Mouse (Mus musculus) testis, postnatal 10 days (tissue): ENCODE measurements at regions not wholly inside any gene's neighbourhood (a gene's known extent, or its start where the extent isn't known, plus 50 kb on each side); places are given as distances from the start of the nearest gene placed in this dataset.
"Not testable (repeated sequence)": the region's sequence is repeated elsewhere in the genome, so short reads cannot be mapped to it uniquely, and the experiment has no call there.

Experiments
- DNase-seq: peaks from one replicate; pipeline ENCODE4 v3.0.0; 2021; ENCODE audit warnings: low spot score

- peak; percentile 49 for DNase-seq
Measured at GRCm38 (mm10) chrX:135112109-135112508, 65.3 kb downstream of the Gm15023 start.

DNA sequence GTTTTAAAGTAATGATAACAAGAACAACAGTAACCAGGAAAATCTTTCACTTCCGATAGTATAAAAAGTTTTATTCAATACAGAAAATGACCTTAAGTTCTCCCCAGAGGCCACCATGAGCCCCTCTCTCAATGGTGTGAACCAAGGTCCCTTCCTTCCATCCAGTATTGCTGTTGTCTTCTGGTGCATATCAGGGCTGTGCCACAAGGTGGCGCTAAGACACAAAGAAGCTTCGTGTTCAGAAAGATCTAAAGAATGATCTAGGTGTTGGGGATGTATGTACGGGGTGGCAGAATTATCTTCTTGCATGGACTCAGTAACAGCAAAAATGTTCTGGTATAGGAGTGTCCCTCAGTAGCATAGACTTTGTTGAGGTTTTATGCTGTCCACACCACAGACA is 66.6 kb downstream of the Gm15023 start:
- DNase-seq, result peak; percentile 69

- peak; percentile 44 for DNase-seq
Measured at GRCm38 (mm10) chrX:135101594-135101993, 75.8 kb downstream of the Gm15023 start.

DNA sequence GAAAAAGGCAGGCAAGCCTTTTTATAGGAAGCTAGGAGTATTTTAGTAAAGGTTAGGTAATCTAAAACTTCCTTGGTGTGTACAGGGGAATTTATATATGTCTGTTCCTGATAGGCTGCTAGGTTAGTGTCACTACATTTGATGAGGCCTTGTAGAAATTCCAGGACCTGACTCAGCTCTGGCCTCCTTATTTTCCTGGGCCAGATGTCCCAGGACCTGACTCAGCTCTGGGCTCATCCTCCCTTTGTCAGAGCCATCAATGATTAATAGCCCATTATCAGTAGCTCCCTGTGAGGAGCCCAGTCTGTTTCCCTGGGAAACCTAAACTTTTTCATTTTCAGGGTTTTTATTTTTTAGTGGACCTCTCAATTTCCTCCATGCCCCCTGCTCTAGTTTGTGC is 79.3 kb downstream of the Gm15023 start:
- DNase-seq, result no peak

- no peak for DNase-seq
Measured at GRCm38 (mm10) chrX:135096206-135096605, 81.2 kb downstream of the Gm15023 start.

- DNase-seq, result peak; percentile 78
Measured at GRCm38 (mm10) chrX:135091074-135091473, 82.1 kb upstream of the Zmat1 start.

DNA sequence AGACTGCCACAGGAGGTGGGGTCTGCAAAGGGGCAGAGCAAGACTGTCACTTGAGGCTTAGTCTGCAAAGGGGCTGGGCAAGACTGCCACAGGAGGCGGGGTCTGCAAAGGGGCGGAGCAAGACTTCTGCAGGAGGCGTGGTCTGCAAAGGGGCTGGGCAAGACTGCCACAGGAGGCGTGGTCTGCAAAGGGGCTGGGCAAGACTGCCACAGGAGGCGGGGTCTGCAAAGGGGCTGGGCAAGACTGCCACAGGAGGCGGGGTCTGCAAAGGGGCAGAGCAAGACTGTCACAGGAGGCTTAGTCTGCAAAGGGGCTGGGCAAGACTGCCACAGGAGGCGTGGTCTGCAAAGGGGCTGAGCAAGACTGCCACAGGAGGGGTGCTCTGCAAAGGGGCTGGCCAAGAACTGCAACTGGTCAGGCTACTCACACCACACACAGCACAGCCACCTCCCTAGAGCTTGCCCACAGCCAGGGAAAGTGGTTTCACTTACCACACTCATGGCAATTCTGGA is 78.1 kb upstream of the Zmat1 start:
- DNase-seq, result peak; percentile 82

- peak; percentile 50 for DNase-seq
Measured at GRCm38 (mm10) chrX:135086564-135086963, 77.6 kb upstream of the Zmat1 start.

GRCm38 (mm10) chrX:135085770-135086553 is 77.0 kb upstream of the Zmat1 start:
- not testable (repeated sequence) for DNase-seq

DNA sequence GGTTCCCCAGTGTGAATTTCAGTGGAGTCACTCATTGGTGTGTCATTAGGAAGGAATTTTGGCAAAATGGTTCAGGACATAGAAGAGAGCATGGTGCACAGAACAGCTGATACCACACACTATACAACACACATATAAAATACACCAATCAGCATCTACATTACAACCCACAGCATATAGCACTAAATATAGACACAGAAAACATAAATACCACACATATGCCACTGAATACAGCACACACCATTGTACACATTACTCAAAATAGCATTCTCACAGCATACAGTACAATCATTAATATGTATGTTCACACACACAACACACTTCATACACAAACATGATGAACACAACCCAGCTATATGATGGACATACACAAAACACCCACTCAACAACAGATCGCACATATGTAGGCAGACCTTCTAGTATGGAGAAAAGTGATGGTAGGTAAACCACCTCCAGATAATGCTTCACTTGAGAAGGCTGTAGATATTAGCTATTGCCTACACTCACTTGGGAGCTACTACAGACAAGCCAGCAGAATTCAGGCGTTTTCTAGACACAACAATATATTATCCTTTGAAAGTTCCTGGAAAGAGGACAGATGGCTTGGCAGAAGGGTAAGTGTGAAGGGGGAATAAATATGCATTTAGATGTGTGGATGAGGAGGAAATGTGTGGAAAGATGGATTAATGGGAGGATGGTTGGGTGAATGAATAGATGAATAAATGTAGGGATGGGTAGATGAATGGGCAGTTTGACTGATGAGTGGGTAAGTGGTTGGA is 71.6 kb upstream of the Zmat1 start:
- no peak for DNase-seq

GRCm38 (mm10) chrX:135079388-135079787 is 70.4 kb upstream of the Zmat1 start:
- no peak for DNase-seq

GRCm38 (mm10) chrX:135075903-135076302 is 66.9 kb upstream of the Zmat1 start:
- DNase-seq, result no peak

DNA sequence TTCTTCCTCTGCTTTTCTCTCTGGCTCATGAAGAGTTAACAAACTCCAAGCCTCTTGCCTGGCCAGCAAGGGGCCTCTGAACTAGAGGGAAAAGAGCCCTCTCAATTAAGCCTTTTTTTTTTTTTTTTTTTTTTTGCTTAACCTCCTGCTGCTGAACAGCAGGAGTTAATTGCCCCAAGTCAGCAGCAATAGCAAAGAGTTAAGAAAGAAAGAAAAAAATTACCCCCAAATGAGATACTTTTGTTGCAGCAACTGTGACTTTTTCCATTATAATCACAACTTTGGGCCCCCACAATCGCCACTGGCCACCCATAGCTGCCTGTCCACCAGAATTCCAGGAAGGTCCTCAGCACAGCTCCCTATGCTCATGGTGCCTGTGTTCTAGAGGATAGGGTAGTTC is 60.4 kb upstream of the Zmat1 start:
- DNase-seq, result no peak

- DNase-seq, result no peak
Measured at GRCm38 (mm10) chrX:135060184-135060583, 51.2 kb upstream of the Zmat1 start.

DNA sequence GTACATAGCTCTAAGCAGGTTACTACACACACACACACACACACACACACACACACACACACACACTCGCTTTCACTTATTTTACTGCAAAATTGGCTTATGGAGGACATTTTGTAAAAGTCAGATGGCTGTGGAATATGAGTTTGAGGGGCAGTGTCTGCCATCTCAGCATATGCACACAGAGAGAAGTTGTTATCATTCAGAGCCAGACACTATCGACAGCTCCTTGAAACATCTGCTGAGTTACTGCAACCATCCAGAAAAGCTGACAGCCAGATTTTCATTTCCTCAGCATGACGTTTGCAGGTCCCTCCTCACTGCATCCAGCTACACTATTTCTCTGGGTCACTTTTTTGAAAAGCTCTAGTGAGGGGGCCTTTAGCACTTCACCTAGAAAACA is 49.9 kb upstream of the Zmat1 start:
- no peak for DNase-seq
